Mouse (Mus musculus): Measurements from ENCODE around the gene Nlrc5. TPM values are rescaled to one million over a fixed set of nuclear protein-coding genes. Genes with fewer than 3 reads are reported as not detected.

The Nlrc5 gene
- polyA plus RNA-seq, 1 experiment from 2014 or later = 0.50 TPM

GRCm38 (mm10) chr8:94521481-94521880 lies 87.3 kb downstream of the Nlrc5 start:
- Histone ChIP-seq H3K4me3 (ENCODE audit: low read depth, low read length) (no peak overlapping the region), H3K27me3 (replicated peaks; ENCODE audit: control insufficient read depth, insufficient read depth, low read length) (no peaks in the 10 kb centered on the region), H3K9ac (ENCODE audit: low read depth, low read length) (no peak overlapping the region), H3K9me3 (ENCODE audit: control insufficient read depth) (no peaks in the 10 kb centered on the region), H3K4me1 (replicated peaks; ENCODE audit: control insufficient read depth, insufficient read depth, low read length) (no peaks in the 10 kb centered on the region), H3K4me2 (replicated peaks; ENCODE audit: low read depth) (no peak overlapping the region), H3K36me3 (ENCODE audit: control insufficient read depth, insufficient read depth) (no peaks in the 10 kb centered on the region), H3K27ac (ENCODE audit: low read depth, low read length) (no peak overlapping the region)
- no peak for ATAC-seq
- no peak for TF ChIP-seq CTCF (IDR thresholded peaks at IDR 0.05; ENCODE audit: low read depth)
- WGBS = 59% methylated on average over 4 of the region's 4 CpGs

- H3K9me3 ChIP-seq (ENCODE audit: control insufficient read depth) = no peaks in the 10 kb centered on the region
- no peak for ATAC-seq
- H3K27ac ChIP-seq (ENCODE audit: low read depth, low read length) = no peak overlapping the region
- 75% methylated on average over 3 of the region's 3 CpGs for WGBS
- H3K27me3 ChIP-seq (replicated peaks; ENCODE audit: control insufficient read depth, insufficient read depth, low read length) = no peaks in the 10 kb centered on the region
- no peaks in the 10 kb centered on the region for H3K4me1 ChIP-seq (replicated peaks; ENCODE audit: control insufficient read depth, insufficient read depth, low read length)
- H3K36me3 ChIP-seq (ENCODE audit: control insufficient read depth, insufficient read depth) = no peaks in the 10 kb centered on the region
- no peak overlapping the region for H3K4me2 ChIP-seq (replicated peaks; ENCODE audit: low read depth)
- H3K9ac ChIP-seq (ENCODE audit: low read depth, low read length) = no peak overlapping the region
- no peak overlapping the region for H3K4me3 ChIP-seq (ENCODE audit: low read depth, low read length)
- TF ChIP-seq CTCF (IDR thresholded peaks at IDR 0.05; ENCODE audit: low read depth) = no peak
Measured at GRCm38 (mm10) chr8:94522482-94522881, 88.3 kb downstream of the Nlrc5 start.

GRCm38 (mm10) chr8:94524554-94524953 lies 90.4 kb downstream of the Nlrc5 start:
- H3K4me3 ChIP-seq (ENCODE audit: low read depth, low read length) = no peak overlapping the region
- H3K36me3 ChIP-seq (ENCODE audit: control insufficient read depth, insufficient read depth) = no peaks in the 10 kb centered on the region
- no peak for ATAC-seq
- no peak overlapping the region for H3K4me2 ChIP-seq (replicated peaks; ENCODE audit: low read depth)
- WGBS = 86% methylated on average over 9 of the region's 9 CpGs
- H3K27me3 ChIP-seq (replicated peaks; ENCODE audit: control insufficient read depth, insufficient read depth, low read length) = no peaks in the 10 kb centered on the region
- H3K27ac ChIP-seq (ENCODE audit: low read depth, low read length) = no peak overlapping the region
- no peaks in the 10 kb centered on the region for H3K9me3 ChIP-seq (ENCODE audit: control insufficient read depth)
- H3K4me1 ChIP-seq (replicated peaks; ENCODE audit: control insufficient read depth, insufficient read depth, low read length) = no peaks in the 10 kb centered on the region
- no peak overlapping the region for H3K9ac ChIP-seq (ENCODE audit: low read depth, low read length)
- no peak for TF ChIP-seq CTCF (IDR thresholded peaks at IDR 0.05; ENCODE audit: low read depth)

GRCm38 (mm10) chr8:94527178-94527577 lies 93.0 kb downstream of the Nlrc5 start:
- Histone ChIP-seq H3K9ac (ENCODE audit: low read depth, low read length) (no peak overlapping the region), H3K4me1 (replicated peaks; ENCODE audit: control insufficient read depth, insufficient read depth, low read length) (no peaks in the 10 kb centered on the region), H3K36me3 (ENCODE audit: control insufficient read depth, insufficient read depth) (no peaks in the 10 kb centered on the region), H3K27ac (ENCODE audit: low read depth, low read length) (no peak overlapping the region), H3K27me3 (replicated peaks; ENCODE audit: control insufficient read depth, insufficient read depth, low read length) (no peaks in the 10 kb centered on the region), H3K4me2 (replicated peaks; ENCODE audit: low read depth) (no peak overlapping the region), H3K4me3 (ENCODE audit: low read depth, low read length) (no peak overlapping the region), H3K9me3 (ENCODE audit: control insufficient read depth) (no peaks in the 10 kb centered on the region)
- ATAC-seq = peak; percentile 51; the same call in 1 of the 2 replicates
- no peak for TF ChIP-seq CTCF (IDR thresholded peaks at IDR 0.05; ENCODE audit: low read depth)
- WGBS = 66% methylated on average over 7 of the region's 7 CpGs

GRCm38 (mm10) chr8:94528245-94528644 lies 94.1 kb downstream of the Nlrc5 start:
- H3K4me2 ChIP-seq (replicated peaks; ENCODE audit: low read depth) = no peak overlapping the region
- H3K36me3 ChIP-seq (ENCODE audit: control insufficient read depth, insufficient read depth) = no peaks in the 10 kb centered on the region
- H3K4me1 ChIP-seq (replicated peaks; ENCODE audit: control insufficient read depth, insufficient read depth, low read length) = no peaks in the 10 kb centered on the region
- peaks cover 2% of the 10 kb centered on the region; the same call in 1 of the 2 replicates for H3K27me3 ChIP-seq (replicated peaks; ENCODE audit: control insufficient read depth, insufficient read depth, low read length)
- no peak overlapping the region for H3K4me3 ChIP-seq (ENCODE audit: low read depth, low read length)
- no peak overlapping the region for H3K27ac ChIP-seq (ENCODE audit: low read depth, low read length)
- 43% methylated on average over 4 of the region's 4 CpGs for WGBS
- H3K9me3 ChIP-seq (ENCODE audit: control insufficient read depth) = no peaks in the 10 kb centered on the region
- no peak for ATAC-seq
- TF ChIP-seq CTCF (IDR thresholded peaks at IDR 0.05; ENCODE audit: low read depth) = peak; percentile 79
- H3K9ac ChIP-seq (ENCODE audit: low read depth, low read length) = no peak overlapping the region

GRCm38 (mm10) chr8:94529875-94530274 lies 95.7 kb downstream of the Nlrc5 start:
- H3K4me1 ChIP-seq (replicated peaks; ENCODE audit: control insufficient read depth, insufficient read depth, low read length) = no peaks in the 10 kb centered on the region
- no peaks in the 10 kb centered on the region for H3K36me3 ChIP-seq (ENCODE audit: control insufficient read depth, insufficient read depth)
- H3K9ac ChIP-seq (ENCODE audit: low read depth, low read length) = no peak overlapping the region
- peaks cover 8% of the 10 kb centered on the region; the same call in 1 of the 2 replicates for H3K27me3 ChIP-seq (replicated peaks; ENCODE audit: control insufficient read depth, insufficient read depth, low read length)
- 73% methylated on average over 4 of the region's 4 CpGs for WGBS
- no peak overlapping the region for H3K4me2 ChIP-seq (replicated peaks; ENCODE audit: low read depth)
- H3K27ac ChIP-seq (ENCODE audit: low read depth, low read length) = no peak overlapping the region
- no peak overlapping the region for H3K4me3 ChIP-seq (ENCODE audit: low read depth, low read length)
- TF ChIP-seq CTCF (IDR thresholded peaks at IDR 0.05; ENCODE audit: low read depth) = no peak
- ATAC-seq = no peak
- H3K9me3 ChIP-seq (ENCODE audit: control insufficient read depth) = no peaks in the 10 kb centered on the region

GRCm38 (mm10) chr8:94530643-94531042 lies 96.5 kb downstream of the Nlrc5 start:
- H3K9me3 ChIP-seq (ENCODE audit: control insufficient read depth) = no peaks in the 10 kb centered on the region
- no peak overlapping the region for H3K9ac ChIP-seq (ENCODE audit: low read depth, low read length)
- peaks cover 10% of the 10 kb centered on the region; the same call in 1 of the 2 replicates for H3K27me3 ChIP-seq (replicated peaks; ENCODE audit: control insufficient read depth, insufficient read depth, low read length)
- H3K4me1 ChIP-seq (replicated peaks; ENCODE audit: control insufficient read depth, insufficient read depth, low read length) = no peaks in the 10 kb centered on the region
- H3K4me3 ChIP-seq (ENCODE audit: low read depth, low read length) = no peak overlapping the region
- H3K4me2 ChIP-seq (replicated peaks; ENCODE audit: low read depth) = no peak overlapping the region
- WGBS = 90% methylated on average over 4 of the region's 4 CpGs
- ATAC-seq = no peak
- no peak overlapping the region for H3K27ac ChIP-seq (ENCODE audit: low read depth, low read length)
- TF ChIP-seq CTCF (IDR thresholded peaks at IDR 0.05; ENCODE audit: low read depth) = no peak
- H3K36me3 ChIP-seq (ENCODE audit: control insufficient read depth, insufficient read depth) = no peaks in the 10 kb centered on the region
